Mouse (Mus musculus) brain, embryonic 14.5 days (tissue): ENCODE results near the gene Robo4.

Source experiments
- CTCF ChIP-seq: fragments of 200-500 bp; IDR thresholded peaks from 2 replicates; pipeline ENCODE4 v1.5.1; 2012; ENCODE audit warnings: inconsistent platforms, mild to moderate bottlenecking, moderate library complexity, borderline replicate concordance; ENCODE audit not compliant: insufficient read depth, insufficient read length; ENCODE audit errors: extremely low read depth
- POLR2A ChIP-seq: fragments of 200-500 bp; IDR thresholded peaks from 2 replicates; pipeline ENCODE4 v1.6.1; 2012; ENCODE audit warnings: mild to moderate bottlenecking, inconsistent platforms, borderline replicate concordance; ENCODE audit not compliant: poor library complexity, insufficient read depth, insufficient read length, severe bottlenecking; ENCODE audit errors: extremely low read depth

DNA sequence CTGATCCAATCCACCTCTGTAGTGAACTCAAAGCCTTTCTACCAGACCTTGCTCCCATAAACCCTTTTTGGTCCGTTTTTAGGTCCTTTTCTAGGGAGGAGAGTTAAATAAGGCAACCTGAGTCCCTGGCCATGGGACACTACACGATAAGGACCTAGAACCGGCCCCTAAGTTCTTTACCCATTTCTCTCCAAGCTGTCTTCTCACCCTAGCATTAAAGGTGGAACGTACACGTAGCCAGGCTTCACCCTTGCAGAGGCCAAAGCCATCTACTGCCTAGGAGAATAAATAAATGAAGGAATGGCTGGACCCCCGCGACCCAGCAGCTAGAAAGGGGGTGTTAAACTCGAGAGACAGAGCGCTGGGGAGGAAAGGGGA is 58.0 kb downstream of the Robo4 start:
- TF ChIP-seq CTCF (no peak), POLR2A (no peak)
